Mouse (Mus musculus) liver, adult (tissue): ENCODE measurements around the gene Gabrr1.
A peak's percentile ranks its signal among the peaks of the same experiment; 100 is the strongest.

Experiments used
- GATA4 ChIP-seq: IDR thresholded peaks from 2 replicates; pipeline ENCODE4 v1.6.1; 2014; ENCODE audit warnings: mild to moderate bottlenecking, low read length; ENCODE audit not compliant: insufficient replicate concordance

Gabrr1 gene

DNA sequence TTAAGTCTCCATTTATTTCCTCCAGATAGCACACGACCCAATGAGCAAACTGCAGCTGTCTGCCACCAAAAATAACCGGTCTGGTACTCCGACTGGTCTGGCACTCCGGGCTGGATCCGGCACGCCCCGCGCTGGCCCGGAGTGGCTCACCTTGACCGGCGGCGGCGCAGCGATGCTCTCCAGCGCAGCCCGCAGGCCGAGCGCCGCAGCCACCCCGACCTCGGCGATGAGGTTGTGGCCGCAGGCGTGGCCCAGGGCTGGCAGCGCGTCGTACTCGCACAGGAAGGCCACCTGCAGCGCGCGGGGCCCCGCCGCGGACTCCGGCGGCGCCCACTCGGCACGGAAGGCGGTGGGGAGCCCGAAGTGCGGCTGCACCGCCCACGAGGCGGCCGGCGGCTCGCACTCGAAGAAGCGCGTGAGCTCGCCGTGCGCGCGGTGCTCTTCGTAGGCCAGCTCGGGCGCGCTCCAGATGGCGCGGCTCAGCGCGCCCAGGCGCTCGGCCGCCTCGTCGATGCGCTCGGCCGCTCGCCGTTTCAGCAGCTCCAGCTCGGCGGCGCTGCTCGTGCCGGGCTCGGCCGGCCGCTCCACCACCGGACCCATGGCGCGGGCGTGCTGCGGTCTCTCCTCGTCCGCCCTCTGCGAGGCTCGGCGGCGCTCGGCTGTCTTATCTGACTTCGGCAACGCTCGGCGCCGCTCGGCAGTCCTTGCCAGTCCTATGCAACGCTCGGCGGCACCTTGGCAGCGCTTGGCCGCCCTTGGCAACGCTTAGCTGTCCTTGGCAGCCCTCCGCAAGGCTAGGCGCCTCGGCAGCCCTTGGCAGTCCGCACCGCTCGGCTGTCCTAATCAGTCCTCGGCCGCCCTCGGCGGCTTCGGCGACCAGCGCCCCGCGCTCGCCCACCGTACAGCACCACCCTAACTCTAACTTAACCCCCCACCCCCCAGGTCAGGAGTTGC is 56.7 kb downstream of the Gabrr1 start:
- peak; percentile 77; the same call in 1 of the 2 replicates for TF ChIP-seq GATA4

DNA sequence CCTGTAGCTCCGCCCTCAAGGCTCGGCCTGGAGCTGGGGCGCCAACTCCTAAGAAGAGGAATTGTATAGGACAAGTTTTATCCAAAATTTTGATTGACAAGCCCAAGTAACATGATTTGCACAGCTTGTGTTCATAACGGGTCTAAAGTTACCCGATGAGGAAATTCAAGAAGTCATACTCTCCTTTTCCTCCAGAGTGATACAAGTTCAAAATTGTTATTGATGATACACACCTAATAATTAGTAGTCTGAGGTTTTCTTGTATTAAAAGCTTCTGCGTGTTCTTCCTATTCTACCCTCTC is 57.4 kb downstream of the Gabrr1 start, which contains the start of gene Pm20d2:
Gene Pm20d2 (minus strand): TSS at position 3 of the 302 bp plus-strand sequence.
- TF ChIP-seq GATA4 = no peak

DNA sequence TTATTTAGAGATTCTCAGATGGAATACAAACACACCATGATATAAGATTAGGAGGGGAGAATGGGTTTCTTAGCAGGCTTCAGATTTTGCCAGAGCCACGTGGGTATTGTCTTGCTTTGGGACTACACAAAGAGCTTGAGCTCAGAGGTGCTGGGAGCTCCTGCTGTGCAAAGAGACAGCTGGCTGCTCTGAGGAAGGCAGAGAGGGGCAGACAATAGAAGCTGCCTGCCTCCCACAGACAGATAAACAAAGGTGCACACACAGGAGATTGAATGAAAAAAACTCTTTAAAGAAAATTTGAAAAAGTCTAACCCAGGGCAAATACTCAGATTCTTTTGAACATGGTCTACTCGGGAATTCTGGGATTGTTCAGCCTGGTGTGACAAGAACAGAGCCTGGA is 65.8 kb downstream of the Gabrr1 start:
- TF ChIP-seq GATA4 = no peak

DNA sequence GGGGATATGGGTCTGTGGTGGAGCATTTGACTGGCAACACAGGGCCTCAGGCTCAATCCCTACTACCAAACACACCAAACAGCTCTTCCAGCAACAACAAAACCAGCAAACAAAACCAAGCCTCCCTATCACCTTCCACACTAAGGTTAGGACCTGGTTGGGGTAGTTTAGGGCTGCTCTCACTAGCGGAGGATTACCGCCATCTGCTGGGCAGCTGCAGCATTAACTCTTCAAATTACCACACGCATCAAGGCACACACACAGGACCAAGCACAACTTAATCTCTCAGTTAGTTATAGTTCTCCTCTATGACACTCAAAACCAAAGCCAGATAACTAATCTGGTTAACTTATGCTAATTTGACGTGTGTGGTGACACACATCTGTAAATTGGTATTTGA is 72.4 kb downstream of the Gabrr1 start:
- TF ChIP-seq GATA4 = no peak

DNA sequence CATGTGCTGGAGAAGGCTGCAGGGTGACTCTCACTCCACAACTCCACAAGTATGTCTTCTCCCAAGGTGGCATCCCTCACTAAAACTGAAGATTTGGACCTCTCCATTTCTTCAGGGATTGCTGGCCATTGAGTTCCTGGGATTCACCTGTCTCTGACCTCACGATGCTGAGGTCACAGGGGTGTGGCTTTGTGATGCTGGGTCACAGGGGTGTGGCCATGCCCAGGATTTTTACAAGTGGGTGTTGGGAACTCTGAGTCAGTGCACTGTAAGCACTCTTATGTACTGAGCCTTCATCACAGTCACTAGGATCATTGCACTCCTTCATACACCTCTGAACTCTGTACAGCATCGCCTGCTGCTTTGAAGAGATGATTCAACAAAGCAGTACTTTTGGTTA is 75.2 kb downstream of the Gabrr1 start:
- TF ChIP-seq GATA4 = no peak

DNA sequence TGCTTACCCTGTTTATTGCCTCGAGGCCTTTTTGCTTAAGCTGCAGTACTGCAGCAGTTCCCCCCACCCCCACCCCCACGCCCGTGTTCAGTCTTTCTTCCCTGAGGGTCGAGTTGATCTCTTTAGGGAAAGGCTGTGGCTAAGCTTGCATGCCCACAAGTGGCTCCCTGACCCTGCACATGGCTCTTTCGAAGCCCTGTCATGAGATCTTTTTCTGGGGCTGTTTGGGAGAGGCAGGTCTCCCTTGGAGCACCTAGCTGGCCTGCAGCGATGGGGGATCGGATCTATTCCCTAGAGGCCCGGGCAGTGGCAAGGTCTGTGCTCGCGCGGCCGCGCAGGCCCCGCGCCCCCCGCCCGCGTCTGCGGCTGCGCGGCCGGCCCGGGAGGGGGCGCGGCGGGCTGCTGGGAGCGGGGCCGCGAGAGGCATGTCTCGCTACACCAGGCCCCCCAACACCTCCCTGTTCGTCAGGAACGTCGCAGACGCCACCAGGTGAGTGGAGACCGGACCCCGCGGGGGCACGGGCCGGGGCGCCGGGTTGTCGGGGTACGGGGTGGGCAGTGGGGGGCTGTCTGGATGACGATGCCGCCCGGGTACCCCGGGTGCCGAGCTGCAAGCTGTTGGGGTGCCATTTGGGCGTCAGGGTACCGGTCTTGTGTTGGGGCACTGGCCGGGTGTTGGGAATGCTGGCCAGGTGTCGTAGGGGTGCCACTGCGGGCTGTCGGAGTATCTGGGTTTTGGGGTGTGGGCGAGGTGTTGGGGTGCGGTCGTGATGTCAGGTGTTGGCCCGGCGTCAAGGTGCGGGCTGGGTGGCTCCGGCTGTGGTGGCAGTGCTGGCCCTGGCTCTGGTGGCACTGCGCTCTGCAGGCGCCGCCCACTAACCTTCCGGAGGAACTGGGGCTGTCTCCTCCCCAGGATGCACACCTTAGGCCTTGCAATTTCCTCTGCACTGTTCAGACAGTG is 76.8 kb downstream of the Gabrr1 start, which contains the start of gene Srsf12:
Gene Srsf12 (plus strand): TSS at position 111 of the 961 bp plus-strand sequence.
- no peak for TF ChIP-seq GATA4
